Comparison of ENCODE assay signal across 15 mouse cellular contexts in the genomic region with DNA sequence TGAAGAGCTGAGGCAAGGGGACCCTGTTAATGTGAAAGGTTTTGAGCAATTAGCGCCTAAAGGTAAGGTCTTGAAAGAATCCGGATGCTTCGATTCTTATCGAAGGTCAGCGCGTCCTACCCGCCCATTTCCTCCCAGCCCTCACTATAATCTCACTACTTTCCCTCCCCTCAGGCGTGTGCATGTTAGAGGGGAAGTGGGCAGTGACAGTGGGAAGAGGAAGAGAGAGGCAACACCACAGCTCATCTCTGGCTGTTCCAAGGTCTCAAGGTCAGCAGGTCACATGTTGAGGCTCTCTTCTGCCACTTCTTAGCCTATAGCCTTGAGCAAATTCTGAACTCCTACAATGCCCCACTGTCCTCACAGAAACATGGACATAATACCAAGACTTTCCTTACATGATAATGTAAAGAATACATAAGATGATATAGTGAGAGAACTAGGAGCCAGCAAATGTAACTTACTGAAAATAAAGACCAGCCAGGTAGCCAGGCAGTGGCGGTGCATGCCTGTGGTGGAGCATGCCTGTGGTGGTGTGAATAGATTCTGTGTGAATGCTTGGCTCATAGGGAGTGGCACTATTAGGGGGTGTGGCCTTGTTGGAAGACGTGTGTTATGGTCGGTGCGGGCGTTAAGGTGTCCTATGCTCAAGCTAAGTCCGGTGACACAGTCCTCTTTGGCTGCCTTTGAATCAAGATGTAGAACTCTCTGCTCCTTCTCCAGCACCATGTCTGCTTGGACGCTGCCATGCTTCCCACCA. TPM values are rescaled to one million over a fixed set of nuclear protein-coding genes. Genes with fewer than 3 reads are reported as not detected.
DNase-seq lines count a peak whose midpoint lies in the region; ATAC-seq lines count a peak whose summit lies in the region.
"Had no signal": no experiment of that assay in that cellular context is flagged by ENCODE, and none has a peak within 500 bp of the region (broad histone marks: within the 10 kb centered on the region; RNA-seq: fewer than 3 reads in every experiment).

No protein-coding gene starts in this region.

- H3K9ac ChIP-seq in heart, embryonic 15.5 days, result no peak overlapping the region
- no peak overlapping the region for H3K9ac ChIP-seq in liver, embryonic 15.5 days
- no peak overlapping the region for H3K9ac ChIP-seq in stomach, embryonic 14.5 days (replicated peaks; ENCODE audit: low read depth, low read length)
- no peak overlapping the region for H3K9ac ChIP-seq in hindbrain, embryonic 13.5 days
- H3K9ac ChIP-seq: hindbrain, embryonic 15.5 days; lung, embryonic 15.5 days; midbrain, embryonic 15.5 days had no signal

- no peaks in the 10 kb centered on the region for H3K36me3 ChIP-seq in heart, embryonic 15.5 days
- peaks cover 65% of the 10 kb centered on the region for H3K36me3 ChIP-seq in liver, embryonic 15.5 days (replicated peaks)
- H3K36me3 ChIP-seq in stomach, embryonic 14.5 days (ENCODE audit: control insufficient read depth, insufficient read depth, low read length), result no peaks in the 10 kb centered on the region; the same call in 1 of the 2 replicates
- H3K36me3 ChIP-seq in hindbrain, embryonic 13.5 days, result no peaks in the 10 kb centered on the region
- H3K36me3 ChIP-seq: lung, embryonic 15.5 days; midbrain, embryonic 15.5 days had no signal

- intact Hi-C loops in heart, postnatal 10 days (cut with DNase I), result no loop called here

- WGBS in heart, embryonic 15.5 days, result 87% methylated on average over 15 of the region's 15 CpGs
- 28% methylated on average over 15 of the region's 15 CpGs for WGBS in liver, embryonic 15.5 days (ENCODE audit: insufficient replicate concordance)
- 88% methylated on average over 15 of the region's 15 CpGs for WGBS in stomach, embryonic 14.5 days
- WGBS in hindbrain, embryonic 13.5 days, result 94% methylated on average over 15 of the region's 15 CpGs

- DNase-seq in heart, postnatal 10 days, result no peak
- DNase-seq in ovary, postnatal 36 days (ENCODE audit: low spot score), result no peak
- no peak for DNase-seq in right cerebral cortex, postnatal 14 days
- DNase-seq: adrenal gland, adult 2 months; cerebellum, postnatal 10 days had no signal

- H3K27ac ChIP-seq in heart, embryonic 15.5 days, result 0 out of 2 replicates have a peak overlapping the region, but pooled peaks have one; percentile 18
- no peak overlapping the region for H3K27ac ChIP-seq in liver, embryonic 15.5 days (replicated peaks)
- no peak overlapping the region for H3K27ac ChIP-seq in stomach, embryonic 14.5 days (ENCODE audit: low read length)
- no peak overlapping the region for H3K27ac ChIP-seq in hindbrain, embryonic 13.5 days
- H3K27ac ChIP-seq: forebrain, embryonic 10.5 days; hindbrain, embryonic 15.5 days; kidney, postnatal 0 days; lung, embryonic 15.5 days; midbrain, embryonic 15.5 days had no signal

- H3K4me1 ChIP-seq in heart, embryonic 15.5 days (replicated peaks), result peaks cover 14% of the 10 kb centered on the region; the same call in 1 of the 2 replicates
- peaks cover 24% of the 10 kb centered on the region for H3K4me1 ChIP-seq in liver, embryonic 15.5 days (replicated peaks)
- H3K4me1 ChIP-seq in stomach, embryonic 14.5 days (ENCODE audit: control insufficient read depth, insufficient read depth, low read length), result no peaks in the 10 kb centered on the region; the same call in 1 of the 2 replicates
- H3K4me1 ChIP-seq in hindbrain, embryonic 13.5 days (replicated peaks), result no peaks in the 10 kb centered on the region
- H3K4me1 ChIP-seq: midbrain, embryonic 15.5 days had no signal

- H3K4me2 ChIP-seq in heart, embryonic 15.5 days, result no peak overlapping the region
- no peak overlapping the region for H3K4me2 ChIP-seq in liver, embryonic 15.5 days
- H3K4me2 ChIP-seq in stomach, embryonic 14.5 days (replicated peaks; ENCODE audit: low read depth, low read length), result no peak overlapping the region
- no peak overlapping the region for H3K4me2 ChIP-seq in hindbrain, embryonic 13.5 days
- H3K4me2 ChIP-seq: hindbrain, embryonic 15.5 days; lung, embryonic 15.5 days; midbrain, embryonic 15.5 days had no signal

- ATAC-seq in heart, embryonic 15.5 days (replicated peaks; ENCODE audit: insufficient number of reproducible peaks, insufficient read depth, low FRiP score, low read depth), result no peak
- peak; percentile 19 for ATAC-seq in activated CD4-positive, CD25-positive, alpha-beta regulatory T cell, adult 4 months
- peak; percentile 60; the same call in 1 of the 2 replicates for ATAC-seq in liver, embryonic 15.5 days (ENCODE audit: insufficient read depth)
- ATAC-seq in stomach, embryonic 14.5 days (ENCODE audit: insufficient number of reproducible peaks, insufficient read depth, low FRiP score, low read depth), result 0 out of 2 replicates have a peak, but pooled peaks have one; percentile 38
- no peak for ATAC-seq in hindbrain, embryonic 13.5 days (ENCODE audit: low FRiP score)
- ATAC-seq: midbrain, embryonic 15.5 days had no signal

- no peak overlapping the region for H3K4me3 ChIP-seq in heart, embryonic 15.5 days
- H3K4me3 ChIP-seq in liver, embryonic 15.5 days (replicated peaks), result no peak overlapping the region
- no peak overlapping the region for H3K4me3 ChIP-seq in stomach, embryonic 14.5 days (ENCODE audit: low read depth, low read length)
- H3K4me3 ChIP-seq in hindbrain, embryonic 13.5 days, result no peak overlapping the region
- H3K4me3 ChIP-seq: forebrain, embryonic 10.5 days; hindbrain, embryonic 15.5 days; lung, embryonic 15.5 days; midbrain, embryonic 15.5 days had no signal

- no peaks in the 10 kb centered on the region for H3K9me3 ChIP-seq in heart, embryonic 15.5 days (replicated peaks)
- no peaks in the 10 kb centered on the region for H3K9me3 ChIP-seq in liver, embryonic 15.5 days (replicated peaks)
- no peaks in the 10 kb centered on the region for H3K9me3 ChIP-seq in stomach, embryonic 14.5 days (ENCODE audit: control insufficient read depth, low read depth, low read length)
- H3K9me3 ChIP-seq in hindbrain, embryonic 13.5 days, result no peaks in the 10 kb centered on the region
- H3K9me3 ChIP-seq: forebrain, embryonic 10.5 days; hindbrain, embryonic 15.5 days; lung, embryonic 15.5 days; midbrain, embryonic 15.5 days had no signal

- no peaks in the 10 kb centered on the region for H3K27me3 ChIP-seq in heart, embryonic 15.5 days
- H3K27me3 ChIP-seq in liver, embryonic 15.5 days, result no peaks in the 10 kb centered on the region
- no peaks in the 10 kb centered on the region for H3K27me3 ChIP-seq in stomach, embryonic 14.5 days (ENCODE audit: control insufficient read depth, insufficient read depth, low read length)
- H3K27me3 ChIP-seq in hindbrain, embryonic 13.5 days, result no peaks in the 10 kb centered on the region
- H3K27me3 ChIP-seq: hindbrain, embryonic 15.5 days; lung, embryonic 15.5 days; midbrain, embryonic 15.5 days had no signal

RNA-seq across cellular contexts. Expression of a gene that starts 51.8 kb away (rescaled TPM):
- polyA plus RNA-seq in heart, embryonic 15.5 days (2015; fragmentation: Nextera tagmentation; extraction: Ambion mirVana), result 1.6 and 4.8 TPM in 2 replicates
- 1 to 10 TPM; 4.9 to 7.8 TPM for total RNA-seq in heart, postnatal 10 days (2021)
- under 1 TPM; 0.63 to 0.93 TPM for polyA plus RNA-seq in activated CD4-positive, CD25-positive, alpha-beta regulatory T cell, adult 4 months (2017; shearing (Covaris generic))
- polyA plus RNA-seq in liver, embryonic 15.5 days (2015; fragmentation: Nextera tagmentation; extraction: Ambion mirVana), result 13.6 and 14.5 TPM in 2 replicates
- polyA plus RNA-seq in stomach, embryonic 14.5 days (2014; fragmentation: Nextera tagmentation; extraction: Ambion mirVana), result 16.4 and 18.3 TPM in 2 replicates
- 5.3 and 6.3 TPM in 2 replicates for polyA plus RNA-seq in hindbrain, embryonic 13.5 days (2015; fragmentation: Nextera tagmentation; extraction: Ambion mirVana)

Comparison
In these comparisons a context has a peak if more than half of its experiments do, and no peak if none do; other contexts are left out.
1. ATAC-seq: peak in activated CD4-positive, CD25-positive, alpha-beta regulatory T cell, adult 4 months (single experiment), liver, embryonic 15.5 days (single experiment) and stomach, embryonic 14.5 days (single experiment); none in heart, embryonic 15.5 days (single experiment) and hindbrain, embryonic 13.5 days (single experiment).